Mouse (Mus musculus) fat pad, adult 2 months (tissue): Measurements from ENCODE around the gene Pdzd8.

ENCODE experiments used
- DNase-seq: peaks from one replicate; pipeline ENCODE4 v3.0.0-alpha.2; 2011; ENCODE audit warnings: low read depth, low spot score; ENCODE audit errors: extremely low read depth

The Pdzd8 gene

DNA sequence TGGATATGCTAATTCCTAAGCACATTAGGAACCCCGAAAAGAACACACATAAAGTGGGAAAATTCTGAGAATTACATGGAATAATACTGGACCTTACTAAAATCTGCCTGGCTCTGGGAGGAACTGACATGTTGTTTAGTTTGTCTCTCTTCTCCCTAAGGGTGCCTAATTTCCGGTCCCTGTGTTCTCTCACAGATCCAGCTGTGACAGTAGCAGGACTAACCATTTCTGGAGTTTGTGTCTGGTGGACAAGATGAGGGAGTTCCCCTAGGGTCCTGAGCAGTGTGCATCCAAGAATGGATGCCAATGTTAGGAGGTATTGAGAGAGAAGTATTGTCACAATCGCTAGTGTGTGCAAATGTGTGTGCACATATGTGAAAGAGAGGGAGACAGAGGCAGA, 10.8 kb upstream of the Pdzd8 start:
- DNase-seq = no peak

DNA sequence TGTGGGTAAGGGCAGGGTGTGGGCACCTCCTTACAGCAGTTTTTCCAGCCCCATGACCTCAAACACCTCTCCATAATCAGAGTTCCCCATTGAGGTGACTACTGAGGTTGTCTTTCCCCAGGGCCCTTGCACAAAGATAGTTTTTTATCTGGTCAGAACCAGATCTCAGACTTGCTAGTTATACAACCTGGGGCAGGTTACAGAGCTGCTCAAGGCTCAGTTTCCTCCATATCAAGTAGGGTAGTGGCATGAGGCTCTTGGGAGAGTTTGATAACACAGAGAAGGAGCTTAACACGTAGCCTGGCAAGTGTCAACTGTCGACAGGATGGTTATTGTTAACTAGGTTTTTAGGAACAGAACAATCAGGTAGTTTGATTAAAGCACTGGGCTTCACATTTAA, 9.3 kb upstream of the Pdzd8 start:
- no peak for DNase-seq

DNA sequence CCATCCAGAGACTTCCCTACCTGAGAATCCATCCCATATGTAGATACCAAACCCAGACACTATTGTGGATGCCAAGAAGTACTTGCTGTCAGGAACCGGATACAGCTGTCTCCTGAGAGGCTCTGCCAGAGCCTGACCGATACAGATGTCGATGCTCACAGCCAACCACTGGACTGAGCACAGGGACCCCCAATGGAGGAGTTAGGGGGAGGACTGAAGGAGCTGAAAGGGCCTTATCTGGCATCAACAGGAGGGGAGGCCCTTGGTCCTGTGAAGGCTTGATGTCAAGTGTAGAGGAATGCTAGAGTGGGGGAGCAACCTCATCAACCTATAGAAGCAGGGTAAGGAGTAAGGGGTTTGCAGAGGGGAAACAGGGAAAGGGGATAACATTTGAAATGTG, 7.2 kb upstream of the Pdzd8 start:
- DNase-seq = no peak

GRCm38 (mm10) chr19:59351151-59351889, 5.7 kb upstream of the Pdzd8 start:
- no peak for DNase-seq

DNA sequence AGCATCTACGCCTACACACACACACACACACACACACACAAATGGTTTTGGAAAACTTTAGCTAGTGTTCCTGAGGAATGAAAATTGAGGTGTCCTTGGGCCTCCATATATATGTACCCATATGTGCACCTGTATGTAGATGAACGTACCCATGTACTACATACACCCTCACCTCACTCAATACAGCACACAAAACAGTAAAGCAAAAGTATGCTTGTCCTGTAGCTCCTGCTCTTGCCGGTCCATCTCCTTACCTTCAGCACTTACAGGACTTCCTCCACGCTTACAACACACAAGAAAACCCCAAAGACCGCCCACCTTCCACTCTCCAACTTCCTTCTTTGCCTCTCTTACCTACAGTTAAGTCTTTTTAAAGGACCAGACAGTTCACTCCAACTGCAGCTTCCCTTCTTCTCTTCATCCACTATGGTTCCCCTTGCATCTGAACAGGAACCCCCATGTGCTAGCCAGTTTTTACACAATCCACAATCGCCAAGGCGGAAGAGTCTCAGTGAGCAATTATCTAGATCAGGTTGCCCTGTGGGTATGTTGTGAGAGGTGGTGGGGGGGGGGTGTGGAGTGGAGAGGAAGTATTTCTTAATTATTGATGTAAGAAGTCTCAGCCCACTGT, 4.8 kb upstream of the Pdzd8 start:
- DNase-seq = no peak

DNA sequence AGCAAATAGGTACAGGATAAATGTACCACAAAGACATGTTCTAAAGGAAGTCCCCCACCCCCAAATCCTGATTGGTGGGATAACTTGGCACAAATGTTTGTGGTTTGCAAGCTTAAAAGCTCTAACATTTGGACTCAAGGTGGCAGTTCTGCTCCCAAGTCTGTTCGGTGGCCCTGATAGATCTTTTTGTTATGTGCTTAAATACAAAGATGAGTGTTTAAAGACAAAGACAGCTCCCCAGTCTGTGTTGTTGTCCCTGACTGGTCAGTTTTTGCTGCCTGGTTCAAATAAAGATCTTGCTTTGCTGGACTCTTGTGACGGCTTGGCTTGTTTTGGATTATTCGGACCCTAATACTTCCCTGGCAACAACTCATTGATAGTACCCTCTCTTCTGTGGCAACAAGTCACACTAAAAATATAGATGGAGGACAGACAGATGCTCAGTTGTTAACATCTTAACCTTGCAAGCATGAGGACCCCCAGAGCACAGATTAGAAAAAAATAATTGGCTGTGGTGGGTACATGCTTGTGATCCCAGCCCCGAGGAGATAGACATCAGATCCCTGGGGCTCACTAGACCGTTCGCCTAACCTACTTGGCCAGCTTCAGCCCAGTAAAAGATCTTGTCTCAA, 3.9 kb upstream of the Pdzd8 start:
- no peak for DNase-seq

DNA sequence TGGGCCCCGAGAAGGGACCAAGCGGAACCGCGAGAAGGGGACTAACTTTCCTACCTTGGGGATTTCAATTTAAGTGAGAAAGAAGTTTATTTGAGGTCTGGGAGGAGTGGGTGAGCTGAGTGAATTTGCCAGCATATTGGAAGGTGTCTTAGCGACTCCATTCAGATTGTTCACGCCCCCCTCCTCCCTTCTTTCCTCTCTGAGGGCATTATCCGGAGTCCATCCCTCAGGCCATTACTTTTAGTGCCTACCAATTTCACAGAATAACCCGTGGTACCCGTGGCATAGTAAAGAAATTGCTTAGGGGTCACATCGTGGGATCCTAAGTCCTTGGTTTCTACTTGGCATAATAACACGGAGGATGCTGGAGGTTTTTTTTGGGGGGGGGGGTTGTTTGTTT, 745 bp upstream of the Pdzd8 start:
- no peak for DNase-seq

GRCm38 (mm10) chr19:59345081-59345657, 411 bp downstream of the Pdzd8 start:
- no peak for DNase-seq

DNA sequence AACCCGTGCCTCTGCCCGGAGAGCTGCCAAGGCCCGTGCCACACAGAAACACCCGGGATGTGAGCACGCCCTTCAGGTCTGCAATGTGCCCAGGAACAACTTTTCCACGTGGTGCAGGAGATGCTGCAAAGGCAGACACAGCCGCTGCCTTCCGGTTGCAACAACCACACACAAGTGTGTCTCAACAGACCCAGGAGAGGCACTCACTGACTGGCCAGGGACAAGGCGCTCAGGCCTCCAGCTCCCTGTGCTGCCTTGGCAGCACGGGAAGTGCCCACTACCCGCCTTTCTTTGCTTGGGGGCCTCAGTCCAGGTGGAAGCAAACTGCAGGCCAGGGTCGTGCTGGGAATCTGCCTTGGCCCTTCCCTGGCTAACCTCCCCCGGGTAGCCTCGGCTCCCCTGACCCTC, 1.3 kb downstream of the Pdzd8 start:
- no peak for DNase-seq

DNA sequence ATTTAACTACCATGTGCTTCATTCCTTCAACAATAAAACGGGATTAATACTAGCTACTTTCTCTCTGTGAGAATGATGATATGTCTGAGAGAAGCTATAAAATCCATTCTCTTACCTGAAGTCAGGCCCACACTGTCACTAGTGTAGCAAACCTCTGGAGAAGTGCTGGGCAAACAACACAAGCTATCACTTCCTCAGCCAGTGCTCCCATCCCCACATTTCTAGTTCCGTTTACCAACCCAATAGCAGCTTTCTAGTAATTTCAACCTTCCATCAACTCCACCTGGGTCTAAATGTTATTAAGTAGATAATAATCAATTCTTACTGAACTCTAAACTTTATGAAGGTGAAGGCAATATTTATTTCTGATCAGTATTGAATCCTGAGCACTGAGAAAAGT, 2.6 kb downstream of the Pdzd8 start:
- no peak for DNase-seq

- no peak for DNase-seq
Observed at GRCm38 (mm10) chr19:59339908-59340307, 5.7 kb downstream of the Pdzd8 start.

- DNase-seq = no peak
Observed at GRCm38 (mm10) chr19:59337872-59338681, 7.5 kb downstream of the Pdzd8 start.

- DNase-seq = no peak
Observed at GRCm38 (mm10) chr19:59336655-59337054, 8.9 kb downstream of the Pdzd8 start.

DNA sequence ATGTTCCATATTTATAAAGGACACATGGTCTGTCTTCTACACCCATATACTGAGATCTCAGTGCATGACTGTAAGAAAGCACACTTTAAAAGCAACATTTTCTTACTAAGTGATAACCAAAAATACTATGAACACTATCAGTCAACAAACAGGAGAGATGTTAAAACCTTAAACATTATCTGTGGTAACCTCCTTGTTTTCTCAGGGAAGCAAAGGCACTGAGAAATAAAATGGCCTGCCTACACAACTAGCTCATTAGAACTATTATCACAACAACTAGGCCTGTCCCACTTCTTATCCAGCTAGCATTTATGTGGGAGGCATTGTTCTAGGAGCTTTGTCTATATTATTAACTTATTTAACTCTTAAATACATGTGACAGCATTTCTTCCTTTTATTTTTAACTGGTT, 14.8 kb downstream of the Pdzd8 start:
- DNase-seq = no peak

DNA sequence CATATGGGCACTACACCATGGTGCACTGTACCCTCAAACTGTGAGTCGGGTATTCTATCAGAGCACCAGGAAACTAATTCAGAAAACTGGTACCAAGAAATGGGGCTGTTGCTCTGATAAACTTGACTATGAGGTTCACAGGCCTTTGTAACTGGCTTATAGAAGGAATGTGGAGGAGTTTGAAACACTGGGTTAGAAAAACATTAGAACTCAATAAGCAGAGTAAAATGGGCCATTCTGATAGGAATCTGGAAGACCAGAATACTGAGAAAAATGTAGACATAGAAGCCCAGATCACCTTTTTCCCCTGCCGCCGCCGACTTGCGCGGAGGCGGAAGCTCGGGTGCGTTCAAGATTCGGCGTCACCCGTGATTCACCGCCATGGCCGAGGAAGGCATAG, 23.6 kb downstream of the Pdzd8 start, which contains the start of gene Rps12-ps3:
Gene Rps12-ps3 (plus strand): TSS at position 301 of the 400 bp plus-strand sequence.
- DNase-seq = no peak

DNA sequence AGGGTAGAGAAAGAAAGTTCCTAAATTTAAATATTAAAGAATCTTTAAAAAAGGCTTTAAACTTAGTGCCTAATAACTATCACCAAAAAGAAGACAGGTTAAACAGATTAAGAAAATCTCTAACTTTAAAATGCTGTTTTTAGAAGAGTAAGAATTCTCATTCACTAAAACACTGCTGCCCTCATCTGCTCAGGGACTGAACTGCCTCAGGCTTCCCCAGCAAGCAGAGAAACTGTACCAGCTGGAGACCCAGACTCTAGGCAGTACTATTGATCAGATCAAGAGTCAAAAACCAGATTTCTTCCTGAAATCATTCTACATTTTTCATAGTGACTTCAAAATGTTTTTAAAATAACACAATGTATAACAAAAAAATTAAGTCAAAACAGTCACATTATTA, 29.0 kb downstream of the Pdzd8 start:
- no peak for DNase-seq

DNA sequence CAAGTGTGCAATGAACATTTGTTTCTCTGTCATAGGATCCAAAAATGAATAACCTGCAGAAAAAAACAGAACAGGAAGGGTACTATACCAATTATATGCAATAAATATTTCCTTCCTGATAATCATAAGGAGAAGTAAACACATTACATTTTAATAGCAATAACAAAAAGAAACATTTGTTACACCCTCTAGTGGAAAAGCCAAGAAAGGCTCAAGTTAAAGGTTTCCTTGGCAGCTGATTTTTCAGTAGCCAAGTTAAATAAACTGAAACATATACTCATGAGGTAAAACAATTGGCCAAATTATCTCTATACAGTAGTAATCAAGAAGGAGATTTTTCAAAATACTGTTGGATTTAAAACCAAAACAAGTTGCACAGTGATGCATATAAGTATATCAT, 30.3 kb downstream of the Pdzd8 start:
- no peak for DNase-seq

DNA sequence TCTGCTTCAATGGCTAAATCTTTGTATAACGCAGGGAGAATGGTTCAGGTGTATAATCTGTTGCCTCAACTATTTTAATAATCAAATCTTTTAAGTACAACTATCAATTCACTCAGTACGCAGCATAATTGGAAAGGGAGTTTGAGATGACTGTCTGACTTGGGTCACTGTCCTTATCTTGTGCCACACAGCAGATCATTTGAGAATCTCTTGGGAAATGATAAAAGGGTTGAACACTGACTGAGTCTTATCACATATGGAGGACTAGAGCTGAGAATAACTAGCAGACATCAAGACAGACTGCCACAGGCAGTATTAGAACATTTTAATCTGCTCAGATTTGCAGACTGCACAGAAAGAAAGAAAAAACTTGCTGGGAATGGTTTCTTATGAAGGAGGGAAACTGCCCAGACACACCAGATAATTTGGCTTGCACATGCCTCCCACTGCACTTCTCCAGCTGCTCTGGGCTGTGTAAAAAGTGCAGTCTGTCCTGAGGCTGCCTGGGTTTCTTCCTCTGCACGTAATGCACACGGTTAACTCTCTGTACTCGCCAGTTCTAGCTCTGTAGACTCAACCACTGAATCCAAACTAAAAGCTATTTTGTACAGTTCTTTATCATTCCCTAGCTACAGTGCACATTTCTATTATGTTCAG, 53.3 kb downstream of the Pdzd8 start:
- DNase-seq = no peak

DNA sequence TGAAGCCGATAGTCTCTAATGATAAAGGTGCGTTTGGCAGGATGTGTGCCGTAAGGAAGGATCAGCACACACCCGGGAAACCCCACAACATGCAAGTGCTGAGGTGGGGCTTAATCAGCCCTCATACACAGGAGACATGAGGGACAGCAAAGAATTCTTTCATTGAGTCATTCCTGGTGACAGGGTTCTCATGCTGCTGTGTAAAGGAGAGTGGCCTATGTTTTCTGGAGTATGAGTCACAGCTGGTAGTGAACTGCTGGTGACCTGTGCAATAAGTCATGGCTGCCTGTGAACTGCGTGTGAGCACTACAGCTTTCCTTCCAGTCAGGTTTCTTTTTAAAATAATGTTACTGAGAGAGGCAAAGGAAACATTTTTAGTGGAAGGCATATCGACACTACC, 55.8 kb downstream of the Pdzd8 start:
- DNase-seq = no peak

- no peak for DNase-seq
Observed at GRCm38 (mm10) chr19:59289042-59289441, 56.5 kb downstream of the Pdzd8 start.

DNA sequence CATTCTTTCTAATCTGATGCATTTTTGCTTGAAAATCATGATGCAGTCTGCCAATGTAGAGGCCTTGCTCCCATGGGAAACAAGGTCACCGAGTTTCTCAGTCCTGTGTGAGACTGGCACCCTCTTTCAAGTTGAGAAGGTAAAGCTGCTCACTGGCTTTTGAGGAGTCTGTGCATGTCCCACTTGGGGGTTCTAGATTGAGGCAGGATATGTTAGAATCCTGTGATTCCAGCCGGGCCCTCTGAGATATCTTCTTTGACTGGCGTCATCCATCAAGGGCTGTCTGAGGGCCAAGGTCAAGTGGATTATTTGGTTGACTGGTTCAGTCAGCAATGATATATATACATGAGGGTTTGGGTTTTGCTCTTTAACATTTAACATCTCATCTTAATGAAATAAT, 63.6 kb downstream of the Pdzd8 start:
- DNase-seq = no peak
